Mouse (Mus musculus) spleen, postnatal 10 days (tissue): ENCODE measurements around the gene Ttyh2.
"Not testable (repeated sequence)": the region's sequence is repeated elsewhere in the genome, so short reads cannot be mapped to it uniquely, and the experiment has no call there.

Experiments used
- DNase-seq, 2 experiments: peaks; one replicate each; pipeline ENCODE4 v3.0.0; 2021 to 2022; ENCODE audit warnings: low spot score in 2 of 2

Gene Ttyh2

DNA sequence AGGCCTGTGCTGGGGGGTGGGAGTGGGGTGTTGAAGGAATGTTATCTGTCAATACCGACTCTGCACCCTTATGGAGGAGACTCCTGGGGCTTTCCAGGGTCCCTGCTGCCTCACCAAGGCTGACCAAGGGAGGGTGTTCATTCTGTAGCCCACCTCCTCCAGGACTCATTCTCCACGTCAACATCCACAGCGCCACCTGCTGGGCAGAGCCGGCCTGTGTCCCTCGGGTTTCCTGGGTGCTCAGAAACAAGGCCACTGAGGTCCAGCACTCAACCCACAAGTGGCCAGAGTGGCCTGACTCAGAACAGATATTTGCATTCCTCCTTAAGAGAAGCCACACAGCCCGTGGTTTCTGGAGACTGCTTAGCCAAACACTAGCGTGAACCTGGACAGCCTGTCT is 17.5 kb upstream of the Ttyh2 start:
- peak in 1 of 2 experiments; percentile 80 for DNase-seq

DNA sequence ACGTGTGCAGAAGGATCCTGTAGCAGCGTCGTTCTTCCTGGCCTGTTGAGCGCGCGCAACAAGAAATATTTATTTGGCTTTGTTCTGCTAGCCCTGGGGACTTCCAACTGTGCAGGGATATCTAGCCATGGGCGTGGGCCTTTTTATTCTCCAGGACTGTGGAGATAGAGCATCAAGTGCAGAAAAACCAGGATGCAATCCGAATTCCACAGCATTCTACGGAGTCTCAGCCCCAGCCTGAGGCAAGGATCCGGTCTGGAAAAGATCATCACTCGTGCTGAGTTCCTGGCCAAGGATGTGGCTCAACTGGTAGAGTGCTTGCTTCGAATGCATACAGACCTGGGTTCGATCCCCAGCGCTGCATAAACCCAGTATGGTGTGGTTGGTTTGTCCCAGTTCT is 13.1 kb upstream of the Ttyh2 start:
- DNase-seq: no peak

GRCm38 (mm10) chr11:114662746-114663362 is 12.4 kb upstream of the Ttyh2 start:
- peak; percentile 47 to 79 for DNase-seq

DNA sequence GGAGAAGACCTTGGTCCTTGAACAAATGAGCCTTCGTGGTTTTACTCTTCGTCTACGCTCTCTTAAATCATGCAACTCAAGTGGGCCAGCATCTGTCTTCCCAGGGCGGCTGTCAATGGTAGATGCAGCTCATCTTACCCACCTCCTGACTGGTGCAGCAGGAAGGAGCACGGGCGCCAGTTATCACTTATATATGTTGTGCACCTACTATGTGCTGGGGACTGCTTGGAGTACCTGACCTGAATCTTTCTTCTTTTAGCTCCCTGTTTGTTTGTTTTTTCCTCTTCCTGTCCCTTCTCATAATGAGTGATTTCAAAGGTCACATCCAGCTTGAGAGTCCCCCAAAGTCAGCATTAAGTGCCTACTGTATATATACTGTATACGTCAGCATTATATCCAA is 11.1 kb upstream of the Ttyh2 start:
- no peak for DNase-seq

DNA sequence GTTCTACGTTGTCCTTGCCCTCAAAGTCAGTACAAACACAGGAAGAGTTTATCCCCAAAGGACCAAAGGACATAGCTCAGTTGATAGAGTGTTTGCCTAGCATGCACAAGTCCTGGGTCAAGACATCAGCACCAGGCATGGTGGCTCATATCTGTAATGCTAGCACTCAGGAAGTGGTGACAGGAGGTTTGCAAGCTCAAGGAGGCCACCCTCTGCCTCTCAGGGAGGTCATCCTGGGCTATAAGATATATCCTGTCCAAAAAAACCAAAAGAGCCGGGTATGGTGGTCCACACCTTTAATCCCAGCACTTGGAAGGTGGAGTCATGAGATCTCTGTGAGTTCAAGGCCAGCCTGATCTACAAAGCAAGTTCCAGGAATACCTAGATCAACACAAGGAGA is 9.8 kb upstream of the Ttyh2 start:
- DNase-seq: no peak

GRCm38 (mm10) chr11:114666786-114667185 is 8.4 kb upstream of the Ttyh2 start:
- DNase-seq: no peak

GRCm38 (mm10) chr11:114667236-114667931 is 7.8 kb upstream of the Ttyh2 start:
- no peak for DNase-seq

DNA sequence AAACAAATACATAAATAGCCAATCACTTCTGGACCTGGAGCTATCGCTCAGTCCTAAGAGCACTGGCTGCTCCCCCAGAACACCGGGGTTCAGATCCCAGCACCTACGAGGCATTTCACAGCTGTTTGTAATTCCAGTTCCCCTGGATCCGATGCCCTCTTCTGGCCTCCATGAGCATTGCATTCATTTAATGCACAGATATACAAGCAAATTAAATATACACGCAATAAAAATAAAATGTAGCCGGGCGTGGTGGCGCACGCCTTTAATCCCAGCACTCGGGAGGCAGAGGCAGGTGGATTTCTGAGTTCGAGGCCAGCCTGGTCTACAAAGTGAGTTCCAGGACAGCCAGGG is 7.3 kb upstream of the Ttyh2 start:
- DNase-seq: peak; percentile 49 to 64

GRCm38 (mm10) chr11:114668301-114668710 is 6.9 kb upstream of the Ttyh2 start, which contains the start of gene Rpl38:
Gene Rpl38, plus strand, starts transcription at chr11:114668524.
- DNase-seq: peak; percentile 90 to 94

- peak; percentile 64 to 87 for DNase-seq
These were observed 6.2 kb upstream of the Ttyh2 start for GRCm38 (mm10) chr11:114668741-114669623.

DNA sequence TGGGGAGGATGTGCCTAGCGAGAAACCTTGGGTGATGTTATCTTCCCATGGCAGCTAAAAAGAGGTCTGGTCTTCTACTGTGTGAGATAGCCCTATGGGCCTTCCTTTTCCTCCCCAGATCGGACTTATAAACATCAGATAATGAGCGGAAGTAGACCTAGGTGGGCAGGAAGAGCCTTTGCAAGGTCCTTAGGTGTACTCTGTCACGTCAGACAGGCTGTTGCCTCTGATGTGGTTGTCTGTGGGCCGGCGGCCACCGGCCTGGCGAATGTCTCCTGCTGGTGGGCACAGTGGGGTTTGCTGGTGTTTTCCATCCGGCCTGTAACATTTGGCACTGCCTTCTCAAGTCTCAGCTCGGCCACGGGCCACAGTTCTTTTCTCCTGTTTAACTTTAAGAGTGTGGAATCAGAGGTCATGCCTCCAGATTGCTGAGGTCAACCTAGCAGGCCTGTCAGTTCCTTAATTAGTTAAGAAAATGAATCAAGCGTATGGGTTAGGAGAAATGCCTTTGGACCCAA is 5.5 kb upstream of the Ttyh2 start:
- DNase-seq: no peak

DNA sequence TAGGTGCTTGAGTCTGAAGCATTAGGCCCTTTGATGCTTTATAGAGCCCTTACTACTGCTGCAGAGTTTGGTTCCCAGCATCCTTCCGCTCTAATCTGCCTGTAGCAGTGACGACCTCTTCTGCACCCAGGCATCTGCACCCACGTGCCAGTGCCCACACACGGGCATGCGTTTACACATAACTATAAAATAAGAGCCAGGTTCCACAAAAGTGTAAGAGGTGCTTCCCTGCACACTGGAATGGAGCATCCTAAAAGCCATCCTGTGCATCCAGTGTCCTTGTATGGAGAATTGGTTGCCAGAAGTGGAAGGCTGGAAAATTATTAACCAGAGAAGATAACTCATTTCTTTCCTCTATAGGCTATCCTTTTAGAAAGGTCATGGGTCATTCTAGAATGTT is 4.1 kb upstream of the Ttyh2 start:
- no peak for DNase-seq

GRCm38 (mm10) chr11:114672794-114673718 is 2.2 kb upstream of the Ttyh2 start:
- peak in 1 of 2 experiments; percentile 66 for DNase-seq

DNA sequence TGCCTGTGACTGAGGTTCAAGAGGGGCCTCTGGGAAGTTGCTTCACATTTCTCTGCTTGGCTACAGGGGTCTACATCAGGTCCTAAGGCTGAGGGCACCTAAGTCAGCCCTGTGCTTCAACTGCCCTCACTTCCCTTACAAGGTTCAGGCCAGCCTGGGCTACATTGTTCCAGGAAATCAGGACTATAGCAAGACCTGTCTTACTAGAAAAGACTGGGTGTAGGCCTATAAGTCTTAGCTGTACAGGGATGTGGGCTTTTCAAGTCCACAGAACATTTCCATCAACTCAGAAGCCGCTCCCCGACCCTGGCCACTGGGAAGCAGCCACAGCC is 1.5 kb upstream of the Ttyh2 start:
- no peak for DNase-seq

DNA sequence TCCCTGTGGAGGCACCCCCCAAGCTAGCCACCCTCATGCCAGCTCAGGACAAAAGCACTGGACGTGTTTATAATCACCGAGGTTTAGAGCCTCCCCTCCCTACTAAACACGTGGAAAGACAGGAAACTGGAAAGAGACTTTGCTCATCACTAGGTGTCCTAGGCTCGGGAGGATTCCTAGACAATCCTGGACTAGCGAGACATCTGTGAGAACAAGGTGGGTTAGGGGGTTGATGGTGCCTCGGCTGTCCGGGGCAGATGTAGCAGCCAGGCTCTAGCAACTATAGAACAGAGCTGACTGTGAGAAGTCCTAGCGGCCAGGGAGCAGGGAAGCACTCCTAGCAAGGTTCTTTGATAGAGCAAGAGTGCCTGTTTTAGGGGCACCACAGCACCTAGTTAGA is 1.1 kb upstream of the Ttyh2 start:
- no peak for DNase-seq

- DNase-seq: not testable (repeated sequence)
These were observed 435 bp upstream of the Ttyh2 start for GRCm38 (mm10) chr11:114674796-114675195.

GRCm38 (mm10) chr11:114675826-114676401 is 683 bp downstream of the Ttyh2 start:
- DNase-seq: peak in 1 of 2 experiments; percentile 45

DNA sequence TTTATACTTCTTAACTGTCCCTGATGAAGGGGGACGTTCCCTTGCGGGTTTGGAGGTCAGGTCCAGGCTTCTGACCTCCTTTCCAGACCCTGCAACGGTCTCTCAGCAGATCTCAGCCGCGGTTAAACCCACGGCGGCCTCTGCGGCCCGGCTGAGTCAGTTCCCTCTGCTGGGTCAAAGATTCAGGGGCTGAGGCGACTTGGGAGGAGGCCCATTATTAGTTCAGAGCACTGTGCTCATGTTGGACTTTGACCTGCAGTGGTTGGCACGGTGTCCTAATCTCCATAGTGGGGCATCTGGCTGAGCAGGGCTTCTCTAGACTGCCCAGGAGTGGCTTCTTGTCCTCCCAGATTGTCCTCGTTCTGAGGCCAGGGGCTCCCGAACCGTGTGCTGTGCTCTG is 1.2 kb downstream of the Ttyh2 start:
- DNase-seq: no peak

- DNase-seq: no peak
These were observed 1.8 kb downstream of the Ttyh2 start for GRCm38 (mm10) chr11:114676896-114677530.

- no peak for DNase-seq
These were observed 4.4 kb downstream of the Ttyh2 start for GRCm38 (mm10) chr11:114679582-114679981.

DNA sequence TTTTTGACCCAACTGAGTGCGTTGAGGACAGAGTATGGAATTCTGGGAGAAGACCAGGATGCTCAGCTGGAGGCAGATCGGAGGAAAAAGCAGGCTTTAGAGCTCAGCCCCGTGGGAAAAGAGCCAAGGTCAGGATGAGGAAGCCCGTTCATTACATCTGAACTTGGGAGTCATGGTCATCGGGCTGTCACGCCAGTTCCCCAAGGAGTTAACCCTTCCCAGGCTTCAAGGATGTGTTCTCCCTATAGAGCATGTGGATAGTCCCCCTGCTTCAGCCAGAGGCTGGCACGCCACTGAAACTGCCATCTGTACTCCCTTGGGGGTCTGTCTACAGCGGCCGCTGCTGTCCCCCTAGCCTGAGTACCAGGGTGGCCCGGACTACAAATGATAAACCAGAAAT is 5.1 kb downstream of the Ttyh2 start:
- no peak for DNase-seq
